Comparison of ENCODE assay signal across 8 mouse cellular contexts in the genomic region with DNA sequence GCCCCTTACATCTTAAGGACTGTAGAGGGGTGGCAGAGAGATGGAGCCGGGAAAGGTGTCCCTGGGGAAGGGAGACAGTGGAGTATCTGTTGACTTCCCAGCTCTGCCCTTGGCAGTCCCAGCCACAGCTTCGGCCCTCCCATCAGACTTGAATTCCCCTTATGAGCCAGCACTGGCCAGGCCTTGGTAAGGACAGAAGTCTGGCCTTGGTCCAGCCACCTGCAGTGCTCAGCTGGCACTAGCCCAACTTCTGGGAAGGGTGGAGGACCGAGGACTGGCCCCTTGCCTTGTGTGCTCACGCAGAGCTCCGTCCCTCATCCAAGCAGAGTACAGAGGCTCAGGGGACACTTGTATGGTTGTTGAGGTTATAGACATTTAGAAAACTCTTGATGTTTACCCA. TPM values are rescaled to one million over a fixed set of nuclear protein-coding genes. Genes with fewer than 3 reads are reported as not detected.
DNase-seq lines count a peak whose midpoint lies in the region; ATAC-seq and TF ChIP-seq lines count a peak whose summit lies in the region.

No protein-coding gene starts in this region.

- H3K9ac ChIP-seq in midbrain, postnatal 0 days (replicated peaks; ENCODE audit: low read length, poor library complexity, severe bottlenecking): no peak overlapping the region
- no peak overlapping the region for H3K9ac ChIP-seq in midbrain, embryonic 13.5 days (replicated peaks)
- H3K9ac ChIP-seq in heart, embryonic 15.5 days: no peak overlapping the region

- H3K27ac ChIP-seq in midbrain, postnatal 0 days (ENCODE audit: low read depth, low read length): no peak overlapping the region
- no peak overlapping the region for H3K27ac ChIP-seq in midbrain, embryonic 13.5 days
- no peak overlapping the region for H3K27ac ChIP-seq in heart, embryonic 15.5 days
- no peak overlapping the region for H3K27ac ChIP-seq in thymus, adult 2 months (ENCODE audit: control insufficient read depth, insufficient read depth, low read length)

- DNase-seq in midbrain, postnatal 0 days (ENCODE audit: low spot score): peak; percentile 88
- DNase-seq in cerebellum, adult 18-20 months: peak; percentile 68 to 71
- peak; percentile 11 to 40 for DNase-seq in layer of hippocampus, postnatal 25 days (ENCODE audit: extremely low spot score in 1 of 2, low spot score in 1 of 2)
- DNase-seq in right cerebral cortex, postnatal 4 days: peak; percentile 61
- no peak for DNase-seq in thymus, adult 2 months
- no peak for DNase-seq in thymus, postnatal 0 days (ENCODE audit: low spot score)

- ATAC-seq in midbrain, postnatal 0 days (ENCODE audit: low FRiP score): no peak
- ATAC-seq in midbrain, embryonic 13.5 days: no peak
- ATAC-seq in heart, embryonic 15.5 days (replicated peaks; ENCODE audit: insufficient number of reproducible peaks, insufficient read depth, low FRiP score, low read depth): peak; percentile 79

- TF ChIP-seq POLR2A in thymus, adult 2 months (IDR thresholded peaks at IDR 0.05; ENCODE audit: control insufficient read depth, extremely low read depth, insufficient read depth, low read length, poor library complexity): no peak

- H3K27me3 ChIP-seq in midbrain, postnatal 0 days (ENCODE audit: insufficient read depth, low read length): peaks cover 19% of the 10 kb centered on the region; the same call in 1 of the 2 replicates
- peaks cover 29% of the 10 kb centered on the region for H3K27me3 ChIP-seq in midbrain, embryonic 13.5 days
- peaks cover 36% of the 10 kb centered on the region for H3K27me3 ChIP-seq in heart, embryonic 15.5 days
- peaks cover 16% of the 10 kb centered on the region for H3K27me3 ChIP-seq in thymus, adult 2 months (ENCODE audit: control insufficient read depth, insufficient read depth, low read length)

- no peak overlapping the region for H3K4me3 ChIP-seq in midbrain, postnatal 0 days (ENCODE audit: low read depth, low read length)
- H3K4me3 ChIP-seq in midbrain, embryonic 13.5 days (replicated peaks): no peak overlapping the region
- H3K4me3 ChIP-seq in heart, embryonic 15.5 days: no peak overlapping the region
- H3K4me3 ChIP-seq in thymus, adult 2 months (ENCODE audit: control insufficient read depth, insufficient read depth, low read length): no peak overlapping the region

- no peaks in the 10 kb centered on the region for H3K36me3 ChIP-seq in midbrain, postnatal 0 days (ENCODE audit: insufficient read depth, low read length)
- H3K36me3 ChIP-seq in midbrain, embryonic 13.5 days: no peaks in the 10 kb centered on the region
- no peaks in the 10 kb centered on the region for H3K36me3 ChIP-seq in heart, embryonic 15.5 days
- no peaks in the 10 kb centered on the region for H3K36me3 ChIP-seq in thymus, adult 2 months (ENCODE audit: control insufficient read depth, insufficient read depth, low read length)

- H3K4me1 ChIP-seq in midbrain, postnatal 0 days (ENCODE audit: insufficient read depth, low read length): no peaks in the 10 kb centered on the region
- H3K4me1 ChIP-seq in midbrain, embryonic 13.5 days (replicated peaks): peaks cover 6% of the 10 kb centered on the region
- H3K4me1 ChIP-seq in heart, embryonic 15.5 days (replicated peaks): peaks cover 17% of the 10 kb centered on the region
- H3K4me1 ChIP-seq in thymus, adult 2 months (replicated peaks; ENCODE audit: control insufficient read depth, insufficient read depth, low read length): peaks cover 5% of the 10 kb centered on the region; the same call in 1 of the 2 replicates

- H3K4me2 ChIP-seq in midbrain, postnatal 0 days (ENCODE audit: low read depth, low read length, poor library complexity, severe bottlenecking): no peak overlapping the region
- no peak overlapping the region for H3K4me2 ChIP-seq in midbrain, embryonic 13.5 days (replicated peaks)
- no peak overlapping the region for H3K4me2 ChIP-seq in heart, embryonic 15.5 days

- no peaks in the 10 kb centered on the region for H3K9me3 ChIP-seq in midbrain, postnatal 0 days (ENCODE audit: low read length)
- H3K9me3 ChIP-seq in midbrain, embryonic 13.5 days: no peaks in the 10 kb centered on the region
- no peaks in the 10 kb centered on the region for H3K9me3 ChIP-seq in heart, embryonic 15.5 days (replicated peaks)

- TF ChIP-seq CTCF in midbrain, postnatal 0 days (IDR thresholded peaks at IDR 0.05): no peak
- TF ChIP-seq CTCF in thymus, adult 2 months (IDR thresholded peaks at IDR 0.05; ENCODE audit: borderline replicate concordance, control insufficient read depth, extremely low read depth, insufficient read depth, low read length, poor library complexity): no peak

- WGBS in midbrain, postnatal 0 days: 51% methylated on average over 5 of the region's 5 CpGs
- WGBS in midbrain, embryonic 13.5 days: 67% methylated on average over 5 of the region's 5 CpGs
- 19% methylated on average over 5 of the region's 5 CpGs for WGBS in heart, embryonic 15.5 days
- WGBS in thymus, adult 2 months: 89% methylated on average over 5 of the region's 5 CpGs

RNA-seq across cellular contexts. Expression of gene Nos2, which starts 8.8 kb away (rescaled TPM):
- 0.22 and 1.3 TPM in 2 replicates for total RNA-seq in midbrain, postnatal 0 days (2014; rRNA removed)
- polyA plus RNA-seq in midbrain, postnatal 0 days (2015; fragmentation: Nextera tagmentation; extraction: Ambion mirVana): 0.38 TPM in 2 replicates
- 0.71 and 0.82 TPM in 2 replicates for polyA plus RNA-seq in midbrain, embryonic 13.5 days (2015; fragmentation: Nextera tagmentation; extraction: Ambion mirVana)
- 1.6 and 2.0 TPM in 2 replicates for polyA plus RNA-seq in heart, embryonic 15.5 days (2015; fragmentation: Nextera tagmentation; extraction: Ambion mirVana)
- under 1 TPM; 0.31 to 0.54 TPM for total RNA-seq in layer of hippocampus, postnatal 25 days (2021)
- 8.2 and 8.3 TPM in 2 replicates for polyA plus RNA-seq in thymus, adult 2 months (2012; rRNA removed)
- 0.92 and 0.96 TPM in 2 replicates for polyA plus RNA-seq in thymus, postnatal 0 days (2015; fragmentation: Nextera tagmentation; extraction: Ambion mirVana)

RNA-seq across cellular contexts. Expression of gene Lgals9, which starts 55.4 kb away (rescaled TPM):
- 15.7 and 16.0 TPM in 2 replicates for total RNA-seq in midbrain, postnatal 0 days (2014; rRNA removed)
- polyA plus RNA-seq in midbrain, postnatal 0 days (2015; fragmentation: Nextera tagmentation; extraction: Ambion mirVana): 16.5 and 19.9 TPM in 2 replicates
- 4.2 and 4.7 TPM in 2 replicates for polyA plus RNA-seq in midbrain, embryonic 13.5 days (2015; fragmentation: Nextera tagmentation; extraction: Ambion mirVana)
- 54.4 and 86.9 TPM in 2 replicates for polyA plus RNA-seq in heart, embryonic 15.5 days (2015; fragmentation: Nextera tagmentation; extraction: Ambion mirVana)
- 1 to 10 TPM; 4.3 to 5.5 TPM for total RNA-seq in layer of hippocampus, postnatal 25 days (2021)
- 589 and 601 TPM in 2 replicates for polyA plus RNA-seq in thymus, adult 2 months (2012; rRNA removed)
- 421 and 488 TPM in 2 replicates for polyA plus RNA-seq in thymus, postnatal 0 days (2015; fragmentation: Nextera tagmentation; extraction: Ambion mirVana)

Comparison
In these comparisons a context has a peak if more than half of its experiments do, and no peak if none do; other contexts are left out.
1. DNase-seq: peak in midbrain, postnatal 0 days (single experiment), cerebellum, adult 18-20 months (2 of 2), layer of hippocampus, postnatal 25 days (2 of 2) and right cerebral cortex, postnatal 4 days (single experiment); none in thymus, adult 2 months (single experiment) and thymus, postnatal 0 days (single experiment).